In the genomic region with DNA sequence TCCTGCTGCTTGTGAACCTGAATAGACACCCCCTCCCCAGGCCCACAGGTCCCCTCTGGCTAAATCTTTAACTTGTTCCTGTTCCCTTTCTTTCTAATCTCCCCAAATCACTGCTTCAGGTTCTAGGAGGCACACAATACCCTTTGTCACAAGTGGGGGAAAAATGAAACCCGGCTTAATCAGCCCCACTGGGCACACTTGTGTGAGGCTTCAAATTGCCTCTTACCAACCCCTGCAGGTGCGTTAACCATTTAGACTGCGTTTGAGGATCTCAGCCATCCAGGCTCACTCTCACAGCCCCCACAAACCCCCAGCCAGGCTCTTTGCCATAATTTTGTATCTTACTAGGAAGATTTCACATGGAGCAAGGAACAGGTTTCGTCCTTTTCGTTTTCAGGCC, we compare ENCODE assay signal across 18 mouse cellular contexts. TPM values are rescaled to one million over a fixed set of nuclear protein-coding genes. Genes with fewer than 3 reads are reported as not detected.
"Had no signal": no experiment of that assay in that cellular context is flagged by ENCODE, and none has a peak within 500 bp of the region (broad histone marks: within the 10 kb centered on the region; RNA-seq: fewer than 3 reads in every experiment).

No protein-coding gene starts in this region.

- H3K4me2 ChIP-seq: liver, embryonic 12.5 days; midbrain, embryonic 15.5 days; neural tube, embryonic 13.5 days had no signal

- ATAC-seq: liver, embryonic 12.5 days; lung, postnatal 0 days; midbrain, embryonic 15.5 days had no signal

- H3K36me3 ChIP-seq: liver, embryonic 12.5 days; midbrain, embryonic 10.5 days; midbrain, embryonic 15.5 days; neural tube, embryonic 13.5 days had no signal

- DNase-seq: kidney, adult 11 months; kidney, adult 9 months; kidney, postnatal 36 days; layer of hippocampus, adult 9-11 months; layer of hippocampus, postnatal 36 days; lung, postnatal 36 days; retina, postnatal 1 day; right cerebral cortex, postnatal 4 days; spleen, adult 18-20 months; thymus, adult 18-20 months; thymus, postnatal 25 days had no signal

- H3K27me3 ChIP-seq: liver, embryonic 12.5 days; midbrain, embryonic 15.5 days; neural tube, embryonic 13.5 days had no signal

- H3K9ac ChIP-seq: liver, embryonic 12.5 days; midbrain, embryonic 15.5 days; neural tube, embryonic 13.5 days had no signal

- H3K27ac ChIP-seq: kidney, postnatal 0 days; liver, embryonic 12.5 days; midbrain, embryonic 10.5 days; midbrain, embryonic 15.5 days; neural tube, embryonic 13.5 days had no signal

- H3K4me1 ChIP-seq: liver, embryonic 12.5 days; midbrain, embryonic 15.5 days had no signal

- H3K4me3 ChIP-seq: liver, embryonic 12.5 days; midbrain, embryonic 10.5 days; midbrain, embryonic 15.5 days; neural tube, embryonic 13.5 days had no signal

- H3K9me3 ChIP-seq: liver, embryonic 12.5 days; midbrain, embryonic 10.5 days; midbrain, embryonic 15.5 days; neural tube, embryonic 13.5 days had no signal

RNA-seq across cellular contexts. Expression of gene Pla2r1, which starts 9.1 kb away (rescaled TPM):
- total RNA-seq: megakaryocyte, adult 5-6 weeks had no signal
